Comparison of ENCODE assay signal across 14 mouse cellular contexts in the genomic region with DNA sequence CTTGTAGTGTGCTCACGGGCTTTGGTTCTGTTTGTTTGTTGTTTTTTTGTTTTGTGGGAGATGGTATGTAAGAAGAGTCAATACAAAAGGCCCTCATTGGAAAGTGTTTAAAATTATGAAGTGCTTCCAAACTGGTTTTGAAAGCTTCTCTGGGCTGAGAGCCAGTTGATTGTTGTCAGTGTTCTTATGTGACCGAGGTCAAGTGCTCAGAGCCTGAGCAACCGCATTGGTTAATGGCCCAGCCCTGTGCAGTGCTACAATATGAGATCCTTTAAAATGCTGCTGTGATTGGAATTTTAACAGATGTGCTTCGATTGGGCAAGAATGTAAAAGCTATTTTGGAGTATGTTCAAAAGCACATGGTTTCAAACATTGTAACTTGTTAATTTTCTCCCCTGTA.
A peak's percentile ranks its signal among the peaks of the same experiment; 100 is the strongest.
DNase-seq lines count a peak whose midpoint lies in the region; ATAC-seq and TF ChIP-seq lines count a peak whose summit lies in the region.
"Had no signal": no experiment of that assay in that cellular context is flagged by ENCODE, and none has a peak within 500 bp of the region (broad histone marks: within the 10 kb centered on the region; RNA-seq: fewer than 3 reads in every experiment).

No protein-coding gene starts in this region.

- H3K27ac ChIP-seq in heart, embryonic 12.5 days (ENCODE audit: poor library complexity, severe bottlenecking) = no peak overlapping the region
- no peak overlapping the region for H3K27ac ChIP-seq in liver, postnatal 0 days (ENCODE audit: low read depth)
- no peak overlapping the region for H3K27ac ChIP-seq in liver, embryonic 11.5 days (ENCODE audit: low read depth, low read length)
- H3K27ac ChIP-seq in forebrain, embryonic 10.5 days = no peak overlapping the region
- H3K27ac ChIP-seq: embryonic facial prominence, embryonic 15.5 days; heart, embryonic 13.5 days; liver, embryonic 14.5 days had no signal

- H3K9ac ChIP-seq in heart, embryonic 12.5 days = no peak overlapping the region
- H3K9ac ChIP-seq in liver, postnatal 0 days (replicated peaks) = no peak overlapping the region
- H3K9ac ChIP-seq in liver, embryonic 11.5 days (ENCODE audit: low read depth, low read length) = no peak overlapping the region
- H3K9ac ChIP-seq: embryonic facial prominence, embryonic 15.5 days; heart, embryonic 13.5 days; liver, embryonic 14.5 days had no signal

- no peaks in the 10 kb centered on the region for H3K27me3 ChIP-seq in heart, embryonic 12.5 days (replicated peaks)
- no peaks in the 10 kb centered on the region for H3K27me3 ChIP-seq in liver, postnatal 0 days (ENCODE audit: insufficient read depth, low read length)
- no peaks in the 10 kb centered on the region for H3K27me3 ChIP-seq in liver, embryonic 11.5 days (replicated peaks; ENCODE audit: control insufficient read depth, insufficient read depth, low read length)
- H3K27me3 ChIP-seq in forebrain, embryonic 10.5 days (ENCODE audit: poor library complexity, severe bottlenecking) = no peaks in the 10 kb centered on the region
- H3K27me3 ChIP-seq: embryonic facial prominence, embryonic 15.5 days; heart, embryonic 13.5 days had no signal

- peak; percentile 53 for DNase-seq in heart, adult 11 months
- DNase-seq in liver, postnatal 0 days = no peak
- DNase-seq in liver, embryonic 11.5 days (ENCODE audit: low spot score) = no peak
- DNase-seq in kidney, postnatal 14 days = peak; percentile 36
- DNase-seq in skeletal muscle tissue, adult 2 months (ENCODE audit: low read depth, low spot score) = peak; percentile 21
- DNase-seq in forebrain, embryonic 10.5 days (ENCODE audit: extremely low spot score, low spot score) = no peak
- no peak for DNase-seq in frontal cortex, adult 2 months (ENCODE audit: extremely low spot score in 1 of 2, low spot score in 1 of 2)
- DNase-seq: cerebellum, postnatal 25 days; right cerebral cortex, postnatal 25 days had no signal

- TF ChIP-seq CTCF in liver, postnatal 0 days (IDR thresholded peaks at IDR 0.05; ENCODE audit: low read depth) = no peak

- no peak for ATAC-seq in heart, embryonic 12.5 days (ENCODE audit: insufficient number of reproducible peaks, low FRiP score)
- peak; percentile 51; the same call in 1 of the 2 replicates for ATAC-seq in liver, postnatal 0 days
- no peak for ATAC-seq in liver, embryonic 11.5 days (replicated peaks; ENCODE audit: low FRiP score)
- ATAC-seq: hindbrain, embryonic 16.5 days had no signal

- no peaks in the 10 kb centered on the region for H3K36me3 ChIP-seq in heart, embryonic 12.5 days
- H3K36me3 ChIP-seq in liver, postnatal 0 days (replicated peaks; ENCODE audit: insufficient read depth, low read length) = no peaks in the 10 kb centered on the region
- no peaks in the 10 kb centered on the region for H3K36me3 ChIP-seq in liver, embryonic 11.5 days (ENCODE audit: control insufficient read depth, insufficient read depth, low read length)
- H3K36me3 ChIP-seq in forebrain, embryonic 10.5 days (replicated peaks) = no peaks in the 10 kb centered on the region
- H3K36me3 ChIP-seq: embryonic facial prominence, embryonic 15.5 days; heart, embryonic 13.5 days had no signal

- H3K4me1 ChIP-seq in heart, embryonic 12.5 days (replicated peaks) = peaks cover 29% of the 10 kb centered on the region
- no peaks in the 10 kb centered on the region for H3K4me1 ChIP-seq in liver, postnatal 0 days (ENCODE audit: insufficient read depth)
- H3K4me1 ChIP-seq in liver, embryonic 11.5 days (replicated peaks; ENCODE audit: control insufficient read depth, insufficient read depth, low read length) = no peaks in the 10 kb centered on the region
- peaks cover 18% of the 10 kb centered on the region for H3K4me1 ChIP-seq in forebrain, embryonic 10.5 days
- H3K4me1 ChIP-seq: embryonic facial prominence, embryonic 15.5 days had no signal

- WGBS in heart, embryonic 12.5 days = 46% methylated on average over 4 of the region's 4 CpGs
- 63% methylated on average over 4 of the region's 4 CpGs for WGBS in liver, postnatal 0 days (ENCODE audit: insufficient replicate concordance)
- WGBS in liver, embryonic 11.5 days = 73% methylated on average over 4 of the region's 4 CpGs
- 87% methylated on average over 4 of the region's 4 CpGs for WGBS in forebrain, embryonic 10.5 days

- H3K9me3 ChIP-seq in heart, embryonic 12.5 days (replicated peaks) = no peaks in the 10 kb centered on the region
- no peaks in the 10 kb centered on the region; the same call in 1 of the 2 replicates for H3K9me3 ChIP-seq in liver, postnatal 0 days (ENCODE audit: low read length)
- no peaks in the 10 kb centered on the region for H3K9me3 ChIP-seq in liver, embryonic 11.5 days (ENCODE audit: control insufficient read depth, low read length)
- no peaks in the 10 kb centered on the region for H3K9me3 ChIP-seq in forebrain, embryonic 10.5 days
- H3K9me3 ChIP-seq: embryonic facial prominence, embryonic 15.5 days; heart, embryonic 13.5 days had no signal

- no peak overlapping the region for H3K4me3 ChIP-seq in heart, embryonic 12.5 days
- H3K4me3 ChIP-seq in liver, postnatal 0 days (ENCODE audit: low read depth, low read length) = no peak overlapping the region
- H3K4me3 ChIP-seq in liver, embryonic 11.5 days (ENCODE audit: low read depth, low read length) = no peak overlapping the region
- no peak overlapping the region for H3K4me3 ChIP-seq in forebrain, embryonic 10.5 days
- H3K4me3 ChIP-seq: embryonic facial prominence, embryonic 15.5 days; heart, embryonic 13.5 days had no signal

- TF ChIP-seq EP300 in liver, postnatal 0 days (IDR thresholded peaks at IDR 0.05; ENCODE audit: low read depth) = no peak

- H3K4me2 ChIP-seq in heart, embryonic 12.5 days = no peak overlapping the region
- H3K4me2 ChIP-seq in liver, postnatal 0 days (ENCODE audit: low read depth, low read length) = no peak overlapping the region
- no peak overlapping the region for H3K4me2 ChIP-seq in liver, embryonic 11.5 days
- H3K4me2 ChIP-seq: embryonic facial prominence, embryonic 15.5 days; heart, embryonic 13.5 days had no signal

Comparison
In these comparisons a context has a peak if more than half of its experiments do, and no peak if none do; other contexts are left out.
1. DNase-seq: peak in heart, adult 11 months (single experiment), kidney, postnatal 14 days (single experiment) and skeletal muscle tissue, adult 2 months (single experiment); none in liver, postnatal 0 days (single experiment), liver, embryonic 11.5 days (single experiment), forebrain, embryonic 10.5 days (single experiment) and frontal cortex, adult 2 months (0 of 2).